Mouse (Mus musculus) cortical plate, adult 2 months (tissue): ENCODE measurements at regions not wholly inside any gene's neighbourhood (a gene's known extent, or its start where the extent isn't known, plus 50 kb on each side); places are given as distances from the start of the nearest gene placed in this dataset.

Experiments
- CTCF ChIP-seq: fragments of 200-500 bp; IDR thresholded peaks from 2 replicates; pipeline ENCODE4 v1.5.1; 2011; ENCODE audit warnings: mild to moderate bottlenecking, control low read depth, low read length; ENCODE audit not compliant: insufficient read depth; ENCODE audit errors: extremely low read depth
- POLR2A ChIP-seq: fragments of 200-500 bp; IDR thresholded peaks from 2 replicates; pipeline ENCODE4 v1.6.1; 2011; ENCODE audit warnings: mild to moderate bottlenecking, low read length, control low read depth; ENCODE audit not compliant: insufficient read depth; ENCODE audit errors: extremely low read depth

DNA sequence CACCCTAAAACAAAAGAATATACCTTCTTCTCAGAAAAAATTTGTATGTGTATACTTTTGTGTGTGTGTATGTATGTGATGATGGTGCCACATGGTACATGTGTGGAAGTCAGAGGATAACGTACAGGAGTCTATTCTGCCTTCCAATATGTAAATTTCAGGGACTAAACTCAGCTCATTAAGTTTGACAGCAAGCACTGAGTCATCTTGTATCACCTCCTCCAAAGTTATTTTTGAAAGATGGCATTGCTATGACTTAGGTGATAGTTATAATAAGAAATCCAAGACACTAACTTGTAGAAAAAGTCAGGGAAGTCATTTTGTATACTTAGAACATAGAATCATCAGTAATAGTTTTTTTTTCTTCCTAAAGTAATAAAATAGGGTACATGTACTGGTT lies 719.4 kb upstream of the Agtr1b start:
- no peak for TF ChIP-seq POLR2A
- TF ChIP-seq CTCF, result no peak
